Mouse (Mus musculus) limb, embryonic 14.5 days (tissue): Measurements from ENCODE around the gene Fam50a. TPM values are rescaled to one million over a fixed set of nuclear protein-coding genes. Genes with fewer than 3 reads are reported as not detected.

Experiments
- ATAC-seq: fragments of 200-750 bp; cut with Nextera tagmentation; 2 replicates; pipeline ENCODE4 v1.8.0; 2017; ENCODE audit warnings: low read depth, moderate number of reproducible peaks, moderate TSS enrichment; ENCODE audit not compliant: low FRiP score
- DNase-seq: peaks from one replicate; pipeline ENCODE4 v3.0.0-alpha.2; 2015; ENCODE audit warnings: low spot score
- H3K27ac ChIP-seq: fragments of 300-500 bp; sonication (generic); replicated peaks from 2 replicates; pipeline ENCODE4 v1.5.1; 2014; ENCODE audit warnings: low read depth, mild to moderate bottlenecking, low read length, moderate library complexity, mixed read lengths
- H3K27me3 ChIP-seq: fragments of 300-500 bp; sonication (generic); 2 replicates; pipeline ENCODE4 v1.6.1; 2014; ENCODE audit warnings: low read length, mixed read lengths; ENCODE audit not compliant: control insufficient read depth, insufficient read depth
- H3K36me3 ChIP-seq: fragments of 300-500 bp; sonication (generic); 2 replicates; pipeline ENCODE4 v1.6.1; 2014; ENCODE audit warnings: mild to moderate bottlenecking, low read length, moderate library complexity, mixed read lengths; ENCODE audit not compliant: control insufficient read depth, insufficient read depth
- H3K4me1 ChIP-seq: fragments of 300-500 bp; sonication (generic); 2 replicates; pipeline ENCODE4 v1.6.1; 2014; ENCODE audit warnings: antibody characterized with exemption, low read length, mixed read lengths; ENCODE audit not compliant: control insufficient read depth, insufficient read depth
- H3K4me2 ChIP-seq: fragments of 300-500 bp; sonication (generic); replicated peaks from 2 replicates; pipeline ENCODE4 v1.6.1; 2014; ENCODE audit warnings: low read depth, mild to moderate bottlenecking, low read length, moderate library complexity; ENCODE audit not compliant: severe bottlenecking
- H3K4me3 ChIP-seq: fragments of 300-500 bp; sonication (generic); replicated peaks from 2 replicates; pipeline ENCODE4 v1.5.1; 2014; ENCODE audit warnings: low read length
- H3K9ac ChIP-seq: fragments of 300-500 bp; sonication (generic); 2 replicates; pipeline ENCODE4 v1.6.1; 2014; ENCODE audit warnings: mild to moderate bottlenecking, low read depth, low read length, moderate library complexity; ENCODE audit not compliant: severe bottlenecking
- H3K9me3 ChIP-seq: fragments of 300-500 bp; sonication (generic); 2 replicates; pipeline ENCODE4 v1.6.1; 2016; ENCODE audit warnings: low read length; ENCODE audit not compliant: control insufficient read depth
- POLR2A ChIP-seq: fragments of 200-500 bp; IDR thresholded peaks from 2 replicates; pipeline ENCODE4 v1.8.0; 2012; ENCODE audit warnings: inconsistent platforms, mild to moderate bottlenecking, moderate library complexity, borderline replicate concordance; ENCODE audit not compliant: insufficient read depth, insufficient read length; ENCODE audit errors: extremely low read depth
- WGBS: fragments of 180-500 bp; shearing (Covaris S2); extraction: QIAGEN DNeasy Blood & Tissue Kit; methylation state at CpG from one replicate; pipeline ENCODE4 v1.1.7; 2014; 5-methylcytosine and 5-hydroxymethylcytosine counted together
- polyA plus RNA-seq, 2 experiments: library from polyadenylated mRNA; depleted of rRNA in 1 of 2; stranded (reverse) in 1 of 2; unstranded in 1 of 2; fragments of >200 nt; fragmentation: Nextera tagmentation in 1 of 2; extraction: Ambion mirVana in 1 of 2; gene quantifications; 2 replicates each; pipeline versions ENCODE4 v1.2.1 to v1.2.3; 2012 to 2014

Fam50a gene
- polyA plus RNA-seq, 2 experiments, result 49.7 to 53.7 TPM

GRCm38 (mm10) chrX:74282395-74283091 is 30.3 kb upstream of the Fam50a start:
- DNase-seq (peak; percentile 87), ATAC-seq (peak; percentile 73)
- Histone ChIP-seq H3K4me1 (0 out of 2 replicates have a peak, but pooled peaks cover 4% of the 10 kb centered on the region), H3K27ac (peak overlapping the region; percentile 75), H3K9ac (peak overlapping the region; percentile 71), H3K9me3 (no peaks in the 10 kb centered on the region), H3K27me3 (no peaks in the 10 kb centered on the region), H3K4me2 (peak overlapping the region; percentile 64), H3K36me3 (no peaks in the 10 kb centered on the region), H3K4me3 (peak overlapping the region; percentile 58)
- TF ChIP-seq POLR2A, result peak; percentile 45; the same call in 1 of the 2 replicates
- WGBS, result 22% methylated on average over 37 of the region's 39 CpGs

- H3K36me3 ChIP-seq, result no peaks in the 10 kb centered on the region
- peak overlapping the region; percentile 64 for H3K4me2 ChIP-seq
- WGBS, result 43% methylated on average over 5 of the region's 5 CpGs
- 0 out of 2 replicates have a peak, but pooled peaks cover 4% of the 10 kb centered on the region for H3K4me1 ChIP-seq
- H3K9me3 ChIP-seq, result no peaks in the 10 kb centered on the region
- TF ChIP-seq POLR2A, result no peak
- H3K27ac ChIP-seq, result peak overlapping the region; percentile 67; the same call in 1 of the 2 replicates
- no peaks in the 10 kb centered on the region for H3K27me3 ChIP-seq
- peak overlapping the region; percentile 71 for H3K9ac ChIP-seq
- peak overlapping the region; percentile 58 for H3K4me3 ChIP-seq
- ATAC-seq (no peak), DNase-seq (no peak)
Observed at GRCm38 (mm10) chrX:74283092-74283437, 29.8 kb upstream of the Fam50a start.

GRCm38 (mm10) chrX:74293431-74293830 is 19.4 kb upstream of the Fam50a start:
- Histone ChIP-seq H3K4me1 (no peaks in the 10 kb centered on the region; the same call in 1 of the 2 replicates), H3K9ac (no peak overlapping the region), H3K4me3 (no peak overlapping the region), H3K27ac (no peak overlapping the region), H3K36me3 (peaks cover 2% of the 10 kb centered on the region; the same call in 1 of the 2 replicates), H3K9me3 (no peaks in the 10 kb centered on the region), H3K27me3 (no peaks in the 10 kb centered on the region), H3K4me2 (no peak overlapping the region)
- no peak for TF ChIP-seq POLR2A
- ATAC-seq (no peak), DNase-seq (no peak)
- WGBS, result 74% methylated on average over 4 of the region's 4 CpGs

GRCm38 (mm10) chrX:74296538-74297448 is 16.0 kb upstream of the Fam50a start, which contains the start of gene Atp6ap1:
Gene Atp6ap1, plus strand, starts transcription at chrX:74297097.
- no peaks in the 10 kb centered on the region; the same call in 1 of the 2 replicates for H3K4me1 ChIP-seq
- 19% methylated on average over 36 of the region's 37 CpGs for whole genome bisulfite sequencing
- DNase-seq (peak; percentile 94), ATAC-seq (peak; percentile 99)
- peak within 1 kb of the TSS; percentile 74 for H3K9ac ChIP-seq
- no peaks in the 10 kb centered on the region for H3K27me3 ChIP-seq
- 0 out of 2 replicates have a peak within 1 kb of the TSS, but pooled peaks have one; percentile 55 for H3K27ac ChIP-seq
- H3K9me3 ChIP-seq, result no peaks in the 10 kb centered on the region
- H3K4me2 ChIP-seq, result peak within 1 kb of the TSS; percentile 59
- peak within 1 kb of the TSS; percentile 59 for H3K4me3 ChIP-seq
- peaks cover 8% of the 10 kb centered on the region for H3K36me3 ChIP-seq
- no peak for TF ChIP-seq POLR2A

- DNase-seq (no peak), ATAC-seq (no peak)
- H3K9ac ChIP-seq, result no peak overlapping the region
- 80% methylated on average over 1 of the region's 1 CpGs for WGBS
- no peaks in the 10 kb centered on the region for H3K27me3 ChIP-seq
- H3K36me3 ChIP-seq, result peaks cover 18% of the 10 kb centered on the region
- no peaks in the 10 kb centered on the region; the same call in 1 of the 2 replicates for H3K4me1 ChIP-seq
- H3K9me3 ChIP-seq, result no peaks in the 10 kb centered on the region
- no peak for TF ChIP-seq POLR2A
- no peak overlapping the region for H3K4me2 ChIP-seq
- H3K27ac ChIP-seq, result no peak overlapping the region
- H3K4me3 ChIP-seq, result no peak overlapping the region
Observed at GRCm38 (mm10) chrX:74298348-74298747, 14.5 kb upstream of the Fam50a start.
